Mouse (Mus musculus): ENCODE data around the gene Sipa1l3. TPM values are rescaled to one million over a fixed set of nuclear protein-coding genes. Genes with fewer than 3 reads are reported as not detected.

The Sipa1l3 gene
- polyA plus RNA-seq, 1 experiment from 2014 or later, result 10.4 TPM

DNA sequence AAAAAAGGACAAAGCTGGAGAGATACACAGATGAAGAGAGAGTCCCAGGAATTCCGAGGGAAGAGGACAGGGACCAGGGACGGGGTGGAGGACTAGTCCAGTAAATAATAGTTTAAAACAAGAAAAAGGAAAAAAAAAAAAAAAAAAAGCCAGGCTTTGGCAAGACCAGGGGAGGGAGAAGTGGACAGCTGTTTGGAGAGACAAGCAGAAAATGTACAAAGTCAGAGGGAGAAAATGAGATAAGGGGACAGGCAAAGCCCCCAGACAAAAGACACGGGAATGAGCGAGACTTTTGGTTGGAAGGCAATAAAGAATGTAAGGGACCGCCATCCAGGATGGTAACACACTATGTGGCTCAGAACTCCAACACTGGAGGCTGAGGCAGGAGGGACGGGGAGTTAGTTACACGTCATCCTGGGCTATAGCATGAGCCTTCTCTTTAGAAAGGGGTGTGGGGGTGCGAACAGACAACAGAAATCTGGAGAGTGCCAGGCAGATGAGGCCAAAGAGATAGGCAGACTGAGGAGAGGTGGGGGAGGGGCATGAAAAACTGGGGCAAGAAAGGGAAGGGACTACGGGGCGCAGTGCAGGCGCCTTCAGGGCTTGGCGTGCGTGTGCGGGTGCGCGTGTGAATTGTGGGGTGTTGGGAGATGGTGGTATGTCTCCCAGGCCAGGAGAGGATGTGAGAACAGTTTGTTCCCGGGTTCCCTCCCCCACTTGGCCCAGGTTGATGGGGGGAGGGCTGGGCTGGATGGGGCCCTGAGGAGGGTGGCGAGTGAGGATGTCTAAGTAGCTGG, 200.1 kb downstream of the Sipa1l3 start:
- Histone ChIP-seq H3K4me1 (peaks cover 64% of the 10 kb centered on the region), H3K27ac (peak overlapping the region; percentile 73), H3K4me3 (peak overlapping the region; percentile 42), H3K27me3 (ENCODE audit: insufficient read depth, poor library complexity, severe bottlenecking) (peaks cover 43% of the 10 kb centered on the region; the same call in 1 of the 2 replicates), H3K36me3 (no peaks in the 10 kb centered on the region), H3K9me3 (no peaks in the 10 kb centered on the region)
- 4% methylated on average over 18 of the region's 18 CpGs for WGBS
- DNase-seq (ENCODE audit: low spot score), result no peak

- no peak overlapping the region; the same call in 1 of the 2 replicates for H3K4me3 ChIP-seq
- no peak for DNase-seq (ENCODE audit: low spot score)
- WGBS, result 0% methylated on average over 2 of the region's 2 CpGs
- peaks cover 49% of the 10 kb centered on the region; the same call in 1 of the 2 replicates for H3K27me3 ChIP-seq (ENCODE audit: insufficient read depth, poor library complexity, severe bottlenecking)
- H3K36me3 ChIP-seq, result no peaks in the 10 kb centered on the region
- H3K9me3 ChIP-seq, result no peaks in the 10 kb centered on the region
- peak overlapping the region; percentile 77 for H3K27ac ChIP-seq
- peaks cover 64% of the 10 kb centered on the region for H3K4me1 ChIP-seq
Observed at GRCm38 (mm10) chr7:29317558-29317957, 200.9 kb downstream of the Sipa1l3 start.

- 7% methylated on average over 10 of the region's 10 CpGs for WGBS
- Histone ChIP-seq H3K4me1 (peaks cover 62% of the 10 kb centered on the region), H3K27ac (peak overlapping the region; percentile 77), H3K36me3 (no peaks in the 10 kb centered on the region), H3K4me3 (peak overlapping the region; percentile 8; the same call in 1 of the 2 replicates), H3K27me3 (ENCODE audit: insufficient read depth, poor library complexity, severe bottlenecking) (peaks cover 48% of the 10 kb centered on the region; the same call in 1 of the 2 replicates), H3K9me3 (no peaks in the 10 kb centered on the region)
- DNase-seq (ENCODE audit: low spot score), result no peak
Observed at GRCm38 (mm10) chr7:29316976-29317375, 201.5 kb downstream of the Sipa1l3 start.

DNA sequence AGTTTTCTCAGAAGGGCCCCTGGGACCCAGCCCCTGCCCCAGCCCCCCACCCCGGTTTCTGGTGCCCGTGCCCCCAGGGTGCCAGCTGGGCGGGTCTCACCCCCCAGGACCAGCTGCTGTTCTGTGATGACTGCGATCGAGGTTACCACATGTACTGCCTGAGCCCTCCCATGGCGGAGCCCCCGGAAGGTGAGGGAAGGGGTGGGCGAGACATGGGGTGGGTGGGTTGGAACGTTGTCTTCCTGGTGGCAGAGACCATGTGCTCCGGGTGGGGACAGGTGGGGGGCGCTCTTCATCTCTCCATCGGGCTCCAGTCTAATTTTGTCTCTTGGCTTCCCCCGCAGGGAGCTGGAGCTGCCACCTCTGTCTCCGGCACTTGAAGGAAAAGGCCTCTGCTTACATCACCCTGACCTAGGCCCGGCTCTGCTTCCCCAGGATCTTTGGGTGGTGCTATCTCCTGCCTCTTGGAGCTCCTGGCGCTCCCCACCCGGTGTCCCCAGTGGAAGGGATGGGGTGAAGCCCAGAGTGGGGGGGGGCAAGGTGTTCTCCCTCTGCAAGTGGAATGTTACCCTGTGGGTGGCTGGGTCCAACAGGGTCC, 202.2 kb downstream of the Sipa1l3 start:
- Histone ChIP-seq H3K9me3 (no peaks in the 10 kb centered on the region), H3K27me3 (ENCODE audit: insufficient read depth, poor library complexity, severe bottlenecking) (peaks cover 43% of the 10 kb centered on the region; the same call in 1 of the 2 replicates), H3K4me3 (no peak overlapping the region), H3K4me1 (peaks cover 59% of the 10 kb centered on the region), H3K27ac (peak overlapping the region; percentile 77), H3K36me3 (no peaks in the 10 kb centered on the region)
- DNase-seq (ENCODE audit: low spot score), result no peak
- 50% methylated on average over 17 of the region's 17 CpGs for WGBS

DNA sequence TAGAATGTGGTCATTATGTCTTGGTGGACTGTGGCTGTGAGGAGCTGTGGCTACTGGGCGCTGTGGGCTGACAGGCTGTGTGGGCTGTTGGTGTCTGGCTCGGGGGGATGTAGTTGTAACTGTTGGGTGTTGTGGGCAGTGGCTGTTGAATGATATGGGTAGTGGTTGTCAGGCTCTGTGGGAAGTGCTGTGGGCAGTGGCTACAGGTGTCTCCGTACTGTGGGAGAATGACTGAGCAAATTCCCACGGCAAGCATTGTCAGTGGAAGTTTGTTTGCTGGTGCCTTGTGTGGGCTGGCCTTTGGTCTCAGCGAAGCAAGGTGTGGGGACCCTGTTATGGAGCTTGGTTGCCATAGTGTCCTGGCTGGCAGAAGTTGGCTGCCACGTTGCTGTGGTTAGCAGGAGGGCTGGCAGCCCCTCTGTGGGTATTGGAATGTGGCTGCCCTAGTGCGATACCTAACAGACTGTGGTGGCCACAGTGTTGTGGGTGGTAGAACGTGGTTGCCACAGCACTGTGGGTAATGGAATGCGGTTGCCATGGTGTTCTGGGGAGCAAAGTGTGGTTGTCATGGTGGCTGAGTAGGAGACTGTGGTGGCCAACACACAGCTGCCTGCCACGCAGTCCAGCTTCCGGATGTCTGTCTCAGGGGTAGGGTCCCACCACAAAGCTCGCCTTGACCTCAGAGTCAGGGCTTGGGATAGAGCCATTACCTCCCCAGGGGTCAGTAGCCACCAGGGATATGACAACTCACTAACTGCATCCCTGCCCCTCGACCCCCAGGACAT, 203.4 kb downstream of the Sipa1l3 start:
- Histone ChIP-seq H3K9me3 (no peaks in the 10 kb centered on the region), H3K27ac (no peak overlapping the region), H3K36me3 (no peaks in the 10 kb centered on the region), H3K4me1 (peaks cover 55% of the 10 kb centered on the region), H3K27me3 (ENCODE audit: insufficient read depth, poor library complexity, severe bottlenecking) (peaks cover 55% of the 10 kb centered on the region; the same call in 1 of the 2 replicates), H3K4me3 (no peak overlapping the region)
- DNase-seq (ENCODE audit: low spot score), result no peak
- 75% methylated on average over 13 of the region's 13 CpGs for WGBS

DNA sequence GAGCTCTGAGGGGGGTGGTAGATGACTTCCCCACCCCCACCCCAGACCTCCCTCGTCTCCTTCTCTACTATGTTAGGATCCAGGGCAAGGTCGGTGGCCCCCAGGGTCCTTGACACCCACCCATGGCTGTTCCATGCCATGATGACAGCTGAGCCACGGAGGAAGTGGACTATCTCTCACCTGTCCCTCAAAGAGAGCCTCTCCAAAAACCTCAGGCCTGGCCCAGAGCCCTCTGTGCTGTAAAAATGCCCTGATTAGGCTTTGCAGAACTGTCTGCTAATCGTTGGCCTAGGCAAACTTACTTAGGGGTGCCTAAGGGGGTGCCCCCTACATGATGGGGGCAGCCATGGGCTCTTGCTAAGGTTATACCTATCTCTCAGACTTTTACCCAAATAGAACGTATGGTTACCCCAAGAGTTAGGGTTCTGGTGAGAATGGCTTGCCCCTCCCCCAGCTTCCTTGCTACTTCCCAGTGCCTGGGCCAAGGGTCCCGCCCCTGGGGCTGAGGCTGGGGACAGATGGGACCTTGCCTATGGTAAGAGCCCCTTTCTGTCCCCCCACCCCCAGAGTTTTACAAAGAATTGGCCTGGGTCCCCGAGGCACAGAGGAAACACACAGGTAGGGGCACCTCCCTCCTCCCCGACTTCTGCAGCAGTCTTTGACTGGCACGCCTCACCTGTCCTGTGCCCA, 204.7 kb downstream of the Sipa1l3 start:
- no peak overlapping the region for H3K4me3 ChIP-seq

DNA sequence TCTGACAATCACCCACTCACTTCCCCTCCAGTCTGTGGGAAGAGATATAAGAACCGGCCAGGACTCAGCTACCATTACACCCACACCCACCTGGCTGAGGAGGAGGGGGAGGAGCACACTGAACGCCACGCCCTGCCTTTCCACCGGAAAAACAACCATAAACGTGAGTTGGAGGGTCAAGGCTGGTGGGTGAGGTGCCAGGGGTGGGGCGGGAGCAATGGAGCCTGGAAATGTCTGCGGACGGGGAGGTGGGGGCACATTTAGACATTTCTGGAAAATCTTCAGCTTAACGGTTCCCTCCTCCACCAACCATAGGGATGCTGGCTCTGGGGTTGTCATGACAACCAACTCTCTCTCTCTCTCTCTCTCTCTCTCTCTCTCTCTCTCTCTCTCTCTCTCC, 205.4 kb downstream of the Sipa1l3 start:
- no peak overlapping the region for H3K4me3 ChIP-seq
- peaks cover 61% of the 10 kb centered on the region; the same call in 1 of the 2 replicates for H3K27me3 ChIP-seq (ENCODE audit: insufficient read depth, poor library complexity, severe bottlenecking)
- H3K36me3 ChIP-seq, result no peaks in the 10 kb centered on the region
- H3K4me1 ChIP-seq, result peaks cover 54% of the 10 kb centered on the region
- whole genome bisulfite sequencing, result 43% methylated on average over 9 of the region's 9 CpGs
- no peak overlapping the region for H3K27ac ChIP-seq
- no peaks in the 10 kb centered on the region for H3K9me3 ChIP-seq
- DNase-seq (ENCODE audit: low spot score), result no peak

More for the DNA sequence above, 204.7 kb downstream of the Sipa1l3 start:
- H3K36me3 ChIP-seq, result no peaks in the 10 kb centered on the region
- no peak for DNase-seq (ENCODE audit: low spot score)
- WGBS, result 61% methylated on average over 9 of the region's 9 CpGs
- peaks cover 59% of the 10 kb centered on the region; the same call in 1 of the 2 replicates for H3K27me3 ChIP-seq (ENCODE audit: insufficient read depth, poor library complexity, severe bottlenecking)
- peaks cover 53% of the 10 kb centered on the region for H3K4me1 ChIP-seq
- no peaks in the 10 kb centered on the region for H3K9me3 ChIP-seq
- no peak overlapping the region for H3K27ac ChIP-seq

DNA sequence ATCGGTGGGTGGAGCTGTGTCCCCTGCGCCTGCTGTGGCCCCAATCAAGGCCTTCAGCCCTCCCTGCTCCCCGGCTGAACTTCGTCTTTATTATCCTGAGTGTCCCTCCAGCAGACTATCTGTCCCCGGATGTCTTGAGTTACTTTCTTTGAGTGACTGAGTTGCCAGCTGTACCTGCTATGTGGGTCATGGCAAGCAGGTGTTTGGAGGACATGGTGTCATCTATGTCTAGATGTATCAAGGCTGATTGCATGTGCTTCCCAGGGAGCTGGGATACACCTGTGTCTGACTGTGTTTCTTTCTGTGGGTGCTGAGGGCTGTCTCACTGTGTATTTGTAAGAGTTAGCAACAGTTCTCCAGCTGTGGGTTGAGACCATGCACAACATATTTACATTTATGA, 208.7 kb downstream of the Sipa1l3 start:
- peaks cover 42% of the 10 kb centered on the region for H3K4me1 ChIP-seq
- H3K27ac ChIP-seq, result 0 out of 2 replicates have a peak overlapping the region, but pooled peaks have one; percentile 48
- no peaks in the 10 kb centered on the region for H3K9me3 ChIP-seq
- no peak for DNase-seq (ENCODE audit: low spot score)
- no peaks in the 10 kb centered on the region for H3K36me3 ChIP-seq
- H3K4me3 ChIP-seq, result peak overlapping the region; percentile 63
- WGBS, result 8% methylated on average over 5 of the region's 5 CpGs
- H3K27me3 ChIP-seq (ENCODE audit: insufficient read depth, poor library complexity, severe bottlenecking), result peaks cover 68% of the 10 kb centered on the region

GRCm38 (mm10) chr7:29309221-29309721, 209.2 kb downstream of the Sipa1l3 start:
- Histone ChIP-seq H3K9me3 (no peaks in the 10 kb centered on the region), H3K27me3 (ENCODE audit: insufficient read depth, poor library complexity, severe bottlenecking) (peaks cover 70% of the 10 kb centered on the region), H3K4me3 (peak overlapping the region; percentile 63), H3K27ac (peak overlapping the region; percentile 48; the same call in 1 of the 2 replicates), H3K36me3 (no peaks in the 10 kb centered on the region), H3K4me1 (peaks cover 46% of the 10 kb centered on the region)
- DNase-seq (ENCODE audit: low spot score), result no peak
- WGBS, result under 1% methylated on average over 36 of the region's 36 CpGs

DNA sequence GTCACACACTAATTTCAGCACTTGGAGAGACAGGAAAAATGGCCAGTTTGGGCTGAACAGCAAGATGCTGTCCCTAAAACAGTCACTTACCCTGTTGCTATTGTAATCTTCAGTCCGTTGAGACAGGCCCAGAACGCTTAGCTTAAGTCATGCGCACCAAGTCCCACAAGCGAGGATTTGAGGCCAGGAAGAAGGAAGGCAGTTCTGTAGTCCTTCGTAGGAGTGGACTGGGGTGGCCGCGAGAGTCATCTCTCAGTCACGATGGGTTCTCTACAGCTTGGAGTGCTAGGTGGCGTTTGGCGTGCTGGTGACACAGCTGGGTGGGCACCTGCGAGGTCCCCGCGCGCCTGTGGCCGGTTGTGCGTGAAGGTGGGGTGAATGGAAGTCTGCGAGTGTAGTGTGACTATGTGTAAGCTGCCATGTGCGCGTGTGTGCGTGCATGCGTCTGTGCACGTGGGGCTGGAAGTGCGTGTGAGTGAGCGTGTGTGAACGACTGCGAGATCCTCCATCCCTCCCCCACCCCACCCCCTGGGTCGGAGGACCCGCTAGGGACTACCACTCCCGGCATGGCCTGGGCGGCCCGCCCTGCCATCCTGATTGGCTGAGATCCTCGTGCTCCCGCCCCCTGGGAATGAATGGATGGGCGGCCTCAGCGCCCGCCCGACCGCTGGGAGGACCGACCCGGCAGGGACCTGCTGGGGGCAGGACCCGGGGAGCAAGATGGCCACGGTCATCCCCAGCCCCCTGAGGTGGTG, 210.9 kb downstream of the Sipa1l3 start:
- Histone ChIP-seq H3K9me3 (no peaks in the 10 kb centered on the region; the same call in 1 of the 2 replicates), H3K4me1 (peaks cover 49% of the 10 kb centered on the region), H3K27ac (peak overlapping the region; percentile 78), H3K4me3 (peak overlapping the region; percentile 79), H3K27me3 (ENCODE audit: insufficient read depth, poor library complexity, severe bottlenecking) (peaks cover 79% of the 10 kb centered on the region), H3K36me3 (no peaks in the 10 kb centered on the region)
- peak; percentile 97 for DNase-seq (ENCODE audit: low spot score)
- WGBS, result 2% methylated on average over 42 of the region's 42 CpGs

DNA sequence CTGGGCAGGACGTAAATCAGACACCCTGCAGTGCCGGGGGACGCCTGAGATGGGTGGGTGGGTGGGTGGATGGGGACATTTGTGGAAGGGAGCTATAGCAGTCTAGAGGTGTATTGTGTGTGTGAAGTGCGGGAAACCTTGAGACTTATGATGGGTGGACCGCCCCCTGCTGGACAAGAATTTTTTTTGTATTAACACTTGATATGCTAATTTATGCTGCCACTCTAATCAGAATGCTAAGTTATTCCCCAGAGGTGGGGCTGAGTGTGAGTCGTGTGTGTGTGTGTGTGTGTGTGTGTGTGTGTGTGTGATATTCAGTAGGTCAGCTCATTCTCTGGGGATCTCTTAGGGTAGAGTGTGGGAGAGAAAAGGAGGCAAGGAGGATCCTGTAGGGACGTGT, 211.8 kb downstream of the Sipa1l3 start:
- H3K27me3 ChIP-seq (ENCODE audit: insufficient read depth, poor library complexity, severe bottlenecking), result peaks cover 84% of the 10 kb centered on the region
- no peak for DNase-seq (ENCODE audit: low spot score)

More for the DNA sequence above, 211.8 kb downstream of the Sipa1l3 start:
- H3K36me3 ChIP-seq, result no peaks in the 10 kb centered on the region
- 19% methylated on average over 7 of the region's 7 CpGs for WGBS
- H3K4me1 ChIP-seq, result peaks cover 49% of the 10 kb centered on the region
- no peaks in the 10 kb centered on the region; the same call in 1 of the 2 replicates for H3K9me3 ChIP-seq
- no peak overlapping the region for H3K27ac ChIP-seq
- H3K4me3 ChIP-seq, result no peak overlapping the region

Measured in heart, embryonic 10.5 days (tissue).